Comparison of ENCODE assay signal across 14 mouse cellular contexts in genomic region chr10:30624161-30625019, GRCm38 (mm10). TPM values are rescaled to one million over a fixed set of nuclear protein-coding genes. Genes with fewer than 3 reads are reported as not detected.
DNase-seq lines count a peak whose midpoint lies in the region; ATAC-seq and TF ChIP-seq lines count a peak whose summit lies in the region.
"Had no signal": no experiment of that assay in that cellular context is flagged by ENCODE, and none has a peak within 500 bp of the region (broad histone marks: within the 10 kb centered on the region; RNA-seq: fewer than 3 reads in every experiment).

No protein-coding gene starts in this region.

- ATAC-seq in kidney, embryonic 15.5 days (replicated peaks; ENCODE audit: low FRiP score), result no peak
- no peak for ATAC-seq in hindbrain, postnatal 0 days
- ATAC-seq: liver, postnatal 0 days had no signal

- no peak overlapping the region for H3K4me2 ChIP-seq in kidney, embryonic 15.5 days
- no peak overlapping the region for H3K4me2 ChIP-seq in hindbrain, postnatal 0 days (ENCODE audit: low read depth, low read length)
- H3K4me2 ChIP-seq: stomach, embryonic 15.5 days had no signal

- peak; percentile 49 for DNase-seq in kidney, adult 9 months
- DNase-seq in A20 (ENCODE audit: low read depth, low spot score) (peak; percentile 65), R1 (ENCODE audit: low read depth, low spot score) (peak; percentile 38)
- peak; percentile 23 for DNase-seq in hindbrain, postnatal 0 days (ENCODE audit: low spot score)
- DNase-seq in spleen, adult 12 weeks (ENCODE audit: low spot score), result no peak
- no peak for DNase-seq in adrenal gland, postnatal 25 days
- no peak for DNase-seq in left cerebral cortex, adult 2 months (ENCODE audit: extremely low spot score in 1 of 2, low spot score in 2 of 2)
- DNase-seq: heart, postnatal 4 days; liver, postnatal 0 days; thymus, postnatal 36 days had no signal

- H3K9ac ChIP-seq in kidney, embryonic 15.5 days, result no peak overlapping the region
- H3K9ac ChIP-seq in hindbrain, postnatal 0 days (replicated peaks; ENCODE audit: low read length), result no peak overlapping the region
- H3K9ac ChIP-seq: liver, postnatal 0 days; stomach, embryonic 15.5 days had no signal

- H3K4me1 ChIP-seq in kidney, embryonic 15.5 days, result no peaks in the 10 kb centered on the region
- no peaks in the 10 kb centered on the region for H3K4me1 ChIP-seq in hindbrain, postnatal 0 days (ENCODE audit: insufficient read depth, low read length)
- H3K4me1 ChIP-seq: stomach, embryonic 15.5 days had no signal

- no peak for TF ChIP-seq CTCF in hindbrain, postnatal 0 days (IDR thresholded peaks at IDR 0.05; ENCODE audit: low read depth)
- TF ChIP-seq CTCF in left cerebral cortex, adult 2 months (IDR thresholded peaks at IDR 0.05), result no peak

- H3K27ac ChIP-seq in kidney, embryonic 15.5 days, result no peak overlapping the region; the same call in 1 of the 2 replicates
- no peak overlapping the region for H3K27ac ChIP-seq in hindbrain, postnatal 0 days
- H3K27ac ChIP-seq in left cerebral cortex, adult 2 months, result no peak overlapping the region
- H3K27ac ChIP-seq: layer of hippocampus, adult 2 months; stomach, embryonic 15.5 days had no signal

- H3K4me3 ChIP-seq in kidney, embryonic 15.5 days (replicated peaks), result no peak overlapping the region
- no peak overlapping the region for H3K4me3 ChIP-seq in hindbrain, postnatal 0 days (ENCODE audit: low read length)
- H3K4me3 ChIP-seq in left cerebral cortex, adult 2 months, result no peak overlapping the region
- H3K4me3 ChIP-seq: layer of hippocampus, adult 2 months; myocyte; stomach, embryonic 15.5 days had no signal

- intact Hi-C loops in left cerebral cortex, adult 2 months (cut with DNase I), result loop anchor here (5.0 kb wide), 1 partner anchor 678 kb away; no protein-coding TSS in a partner anchor

- no peaks in the 10 kb centered on the region for H3K36me3 ChIP-seq in kidney, embryonic 15.5 days
- no peaks in the 10 kb centered on the region for H3K36me3 ChIP-seq in hindbrain, postnatal 0 days (ENCODE audit: insufficient read depth, low read length)
- H3K36me3 ChIP-seq: stomach, embryonic 15.5 days had no signal

- H3K27me3 ChIP-seq in kidney, embryonic 15.5 days, result no peaks in the 10 kb centered on the region
- no peaks in the 10 kb centered on the region for H3K27me3 ChIP-seq in hindbrain, postnatal 0 days (ENCODE audit: insufficient read depth, low read length)
- H3K27me3 ChIP-seq: stomach, embryonic 15.5 days had no signal

- no peaks in the 10 kb centered on the region for H3K9me3 ChIP-seq in kidney, embryonic 15.5 days (replicated peaks)
- no peaks in the 10 kb centered on the region for H3K9me3 ChIP-seq in hindbrain, postnatal 0 days (ENCODE audit: low read length)
- H3K9me3 ChIP-seq: stomach, embryonic 15.5 days had no signal

- WGBS in kidney, embryonic 15.5 days, result 77% methylated on average over 5 of the region's 5 CpGs
- 41% methylated on average over 5 of the region's 5 CpGs for whole genome bisulfite sequencing in hindbrain, postnatal 0 days

RNA-seq across cellular contexts. Expression of gene Hint3, which starts 5.0 kb away (rescaled TPM):
- 27.6 and 27.7 TPM in 2 replicates for polyA plus RNA-seq in kidney, embryonic 15.5 days (2015; fragmentation: Nextera tagmentation; extraction: Ambion mirVana)
- total RNA-seq in hindbrain, postnatal 0 days (2014; rRNA removed), result 19.9 and 24.4 TPM in 2 replicates
- 15.9 and 16.4 TPM in 2 replicates for polyA plus RNA-seq in hindbrain, postnatal 0 days (2015; fragmentation: Nextera tagmentation; extraction: Ambion mirVana)
- total RNA-seq in adrenal gland, postnatal 25 days (2021), result 48.5 and 65.1 TPM in 2 replicates
- total RNA-seq in left cerebral cortex, adult 2 months (2021), result 10 to 100 TPM; 44.8 to 45.5 TPM

RNA-seq across cellular contexts. Expression of gene Trmt11, which starts 23.8 kb away (rescaled TPM):
- 27.4 and 30.8 TPM in 2 replicates for polyA plus RNA-seq in kidney, embryonic 15.5 days (2015; fragmentation: Nextera tagmentation; extraction: Ambion mirVana)
- 4.5 and 4.9 TPM in 2 replicates for total RNA-seq in hindbrain, postnatal 0 days (2014; rRNA removed)
- polyA plus RNA-seq in hindbrain, postnatal 0 days (2015; fragmentation: Nextera tagmentation; extraction: Ambion mirVana), result 16.7 and 20.0 TPM in 2 replicates
- 10.8 and 11.7 TPM in 2 replicates for total RNA-seq in adrenal gland, postnatal 25 days (2021)
- total RNA-seq in left cerebral cortex, adult 2 months (2021), result 10 to 100 TPM in 1 of 2 experiments, 1 to 10 TPM in 1; 8.0 to 11.3 TPM

Comparison
In these comparisons a context has a peak if more than half of its experiments do, and no peak if none do; other contexts are left out.
1. DNase-seq: peak in kidney, adult 9 months (single experiment), A20 (single experiment), R1 (single experiment) and hindbrain, postnatal 0 days (single experiment); none in spleen, adult 12 weeks (single experiment), adrenal gland, postnatal 25 days (single experiment) and left cerebral cortex, adult 2 months (0 of 2).